Mouse (Mus musculus): Measurements from ENCODE around the gene Syf2. TPM values are rescaled to one million over a fixed set of nuclear protein-coding genes. Genes with fewer than 3 reads are reported as not detected.

Gene Syf2
- polyA plus RNA-seq, 1 experiment from 2014 or later = 69.8 TPM

DNA sequence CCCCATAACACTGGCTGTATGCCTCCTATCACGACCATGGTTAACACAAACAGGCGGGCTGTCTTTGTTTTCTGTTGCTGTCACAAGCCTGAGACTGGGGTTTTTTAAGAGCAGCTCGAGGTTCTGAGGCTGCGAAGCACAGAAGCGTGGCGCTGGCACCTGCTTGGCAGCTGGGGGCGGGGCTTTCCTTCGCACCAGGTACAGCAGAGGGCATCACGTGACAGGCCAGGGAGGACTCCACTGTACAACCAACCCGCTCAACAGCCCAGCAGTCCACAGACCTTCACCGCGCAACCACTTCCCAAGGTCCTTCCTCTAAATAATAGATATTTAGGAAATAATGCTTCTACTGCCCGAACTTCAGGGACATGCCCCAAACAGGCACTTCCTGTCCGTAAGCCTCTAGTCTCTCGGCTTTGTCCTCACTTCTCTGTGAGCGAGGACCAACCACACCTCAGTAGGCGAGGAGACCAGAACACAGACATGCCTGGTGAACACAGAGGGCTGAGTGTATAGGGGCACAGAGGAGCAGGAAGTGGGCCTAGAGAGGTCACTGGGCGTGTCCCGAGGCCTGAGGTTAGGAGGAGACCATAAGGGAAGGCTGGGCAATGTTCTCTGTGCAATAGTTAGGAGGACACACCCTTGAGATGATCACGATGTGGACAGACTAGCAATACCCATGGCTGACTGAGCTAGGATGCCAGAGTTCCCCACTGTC lies 37.3 kb downstream of the Syf2 start:
- Histone ChIP-seq H3K4me1 (ENCODE audit: control insufficient read depth, insufficient read depth, low read length) (no peaks in the 10 kb centered on the region), H3K27me3 (ENCODE audit: control insufficient read depth, insufficient read depth, low read length) (no peaks in the 10 kb centered on the region), H3K4me3 (ENCODE audit: low read depth, low read length) (no peak overlapping the region), H3K9ac (ENCODE audit: low read length) (no peak overlapping the region), H3K27ac (replicated peaks; ENCODE audit: low read depth, low read length) (no peak overlapping the region), H3K9me3 (ENCODE audit: control insufficient read depth, low read length) (no peaks in the 10 kb centered on the region), H3K4me2 (ENCODE audit: low read depth, severe bottlenecking) (no peak overlapping the region), H3K36me3 (ENCODE audit: control insufficient read depth, insufficient read depth, low read length) (no peaks in the 10 kb centered on the region)
- no peak for ATAC-seq (ENCODE audit: insufficient number of reproducible peaks, low FRiP score, low TSS enrichment, low read depth)
- WGBS = 80% methylated on average over 20 of the region's 20 CpGs
- DNase-seq (ENCODE audit: low spot score) = no peak

DNA sequence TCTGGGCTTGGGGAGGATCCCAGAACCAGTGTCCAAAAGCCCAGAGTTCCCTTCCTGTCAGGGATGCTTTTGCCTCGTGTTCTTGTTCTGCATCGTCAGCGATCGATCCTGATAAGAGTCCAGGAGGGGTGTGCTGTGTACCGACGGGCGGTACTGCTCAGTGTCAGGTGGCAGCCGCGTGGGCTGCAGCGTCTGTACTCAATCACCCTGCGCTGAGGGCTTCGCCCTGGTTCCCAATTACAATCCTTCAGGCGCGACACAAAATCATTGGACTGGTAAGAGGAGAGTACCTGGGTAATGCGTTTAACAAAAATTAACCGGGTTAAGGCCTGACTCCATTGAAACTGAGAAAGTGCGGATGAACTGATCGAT lies 37.9 kb downstream of the Syf2 start:
- H3K4me2 ChIP-seq (ENCODE audit: low read depth, severe bottlenecking) = no peak overlapping the region
- no peak overlapping the region for H3K4me3 ChIP-seq (ENCODE audit: low read depth, low read length)
- DNase-seq (ENCODE audit: low spot score) (no peak), ATAC-seq (ENCODE audit: insufficient number of reproducible peaks, low FRiP score, low TSS enrichment, low read depth) (no peak)
- WGBS = 82% methylated on average over 18 of the region's 18 CpGs
- no peaks in the 10 kb centered on the region for H3K27me3 ChIP-seq (ENCODE audit: control insufficient read depth, insufficient read depth, low read length)
- no peaks in the 10 kb centered on the region for H3K4me1 ChIP-seq (ENCODE audit: control insufficient read depth, insufficient read depth, low read length)
- no peak overlapping the region for H3K9ac ChIP-seq (ENCODE audit: low read length)
- H3K27ac ChIP-seq (replicated peaks; ENCODE audit: low read depth, low read length) = no peak overlapping the region
- no peaks in the 10 kb centered on the region for H3K36me3 ChIP-seq (ENCODE audit: control insufficient read depth, insufficient read depth, low read length)
- H3K9me3 ChIP-seq (ENCODE audit: control insufficient read depth, low read length) = no peaks in the 10 kb centered on the region

DNA sequence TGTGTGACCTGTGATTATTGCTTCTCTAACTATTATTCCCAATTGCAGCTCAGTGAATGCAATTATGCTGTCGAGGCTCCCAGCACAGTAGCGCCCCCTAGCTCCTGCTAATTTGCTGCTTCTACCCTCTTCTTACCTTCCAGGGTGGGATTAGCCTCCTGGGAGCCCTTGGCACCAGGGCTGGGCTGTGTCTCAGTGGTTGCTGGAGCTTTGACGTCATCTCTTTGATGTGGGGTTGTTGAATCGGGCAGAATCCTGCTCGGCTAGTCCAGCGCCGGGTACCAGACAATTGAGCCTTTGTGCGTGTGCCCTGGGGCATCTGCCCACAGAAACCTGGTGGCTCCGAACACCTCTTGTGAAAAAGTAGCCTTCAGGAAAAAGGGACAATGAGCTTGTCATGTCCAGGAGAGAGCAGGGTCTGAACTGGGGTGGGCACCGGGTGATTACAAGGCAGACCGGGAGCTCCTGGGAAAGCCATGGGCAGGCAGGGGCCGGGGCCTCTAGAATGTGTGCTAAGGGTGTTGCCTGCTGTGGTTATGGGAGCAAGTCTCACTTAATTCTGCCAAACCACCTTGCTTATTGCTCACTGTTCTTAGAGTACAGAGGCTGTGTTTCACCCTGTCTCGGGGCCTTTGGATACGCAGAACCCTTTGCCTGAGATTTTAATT lies 44.7 kb downstream of the Syf2 start:
- no peak overlapping the region for H3K9ac ChIP-seq (ENCODE audit: low read length)
- DNase-seq (ENCODE audit: low spot score) (peak; percentile 54), ATAC-seq (ENCODE audit: insufficient number of reproducible peaks, low FRiP score, low TSS enrichment, low read depth) (no peak; the same call in 1 of the 2 replicates)
- 0 out of 2 replicates have a peak overlapping the region, but pooled peaks have one; percentile 30 for H3K27ac ChIP-seq (replicated peaks; ENCODE audit: low read depth, low read length)
- peaks cover 5% of the 10 kb centered on the region; the same call in 1 of the 2 replicates for H3K4me1 ChIP-seq (ENCODE audit: control insufficient read depth, insufficient read depth, low read length)
- no peak overlapping the region for H3K4me3 ChIP-seq (ENCODE audit: low read depth, low read length)
- no peaks in the 10 kb centered on the region for H3K36me3 ChIP-seq (ENCODE audit: control insufficient read depth, insufficient read depth, low read length)
- H3K27me3 ChIP-seq (ENCODE audit: control insufficient read depth, insufficient read depth, low read length) = no peaks in the 10 kb centered on the region
- peak overlapping the region; percentile 20; the same call in 1 of the 2 replicates for H3K4me2 ChIP-seq (ENCODE audit: low read depth, severe bottlenecking)
- H3K9me3 ChIP-seq (ENCODE audit: control insufficient read depth, low read length) = no peaks in the 10 kb centered on the region
- 35% methylated on average over 14 of the region's 14 CpGs for WGBS

DNA sequence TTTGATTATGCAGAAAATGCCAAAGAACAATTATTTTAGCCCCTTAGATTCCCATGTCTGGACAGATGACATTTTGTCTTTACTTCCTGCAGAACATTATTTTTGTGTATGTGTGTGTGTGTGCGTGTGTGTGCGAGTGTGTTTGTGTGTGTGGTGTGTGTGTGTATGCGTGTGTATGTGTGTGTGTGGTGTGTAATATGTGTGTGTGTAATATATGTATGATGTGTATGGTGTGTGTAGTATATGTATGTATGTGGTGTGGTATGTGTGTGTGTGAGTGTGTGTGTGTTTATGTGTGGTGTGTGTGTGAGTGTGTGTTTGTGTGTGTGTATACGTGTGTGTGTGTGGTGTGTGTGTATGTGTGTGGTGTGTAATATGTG lies 45.2 kb downstream of the Syf2 start:
- H3K36me3 ChIP-seq (ENCODE audit: control insufficient read depth, insufficient read depth, low read length) = no peaks in the 10 kb centered on the region
- no peak overlapping the region for H3K4me3 ChIP-seq (ENCODE audit: low read depth, low read length)
- no peak overlapping the region for H3K4me2 ChIP-seq (ENCODE audit: low read depth, severe bottlenecking)
- no peak overlapping the region for H3K27ac ChIP-seq (replicated peaks; ENCODE audit: low read depth, low read length)
- no peaks in the 10 kb centered on the region for H3K27me3 ChIP-seq (ENCODE audit: control insufficient read depth, insufficient read depth, low read length)
- ATAC-seq (ENCODE audit: insufficient number of reproducible peaks, low FRiP score, low TSS enrichment, low read depth) (no peak), DNase-seq (ENCODE audit: low spot score) (no peak)
- H3K9me3 ChIP-seq (ENCODE audit: control insufficient read depth, low read length) = no peaks in the 10 kb centered on the region
- peaks cover 5% of the 10 kb centered on the region; the same call in 1 of the 2 replicates for H3K4me1 ChIP-seq (ENCODE audit: control insufficient read depth, insufficient read depth, low read length)
- H3K9ac ChIP-seq (ENCODE audit: low read length) = no peak overlapping the region
- 96% methylated on average over 4 of the region's 4 CpGs for WGBS

DNA sequence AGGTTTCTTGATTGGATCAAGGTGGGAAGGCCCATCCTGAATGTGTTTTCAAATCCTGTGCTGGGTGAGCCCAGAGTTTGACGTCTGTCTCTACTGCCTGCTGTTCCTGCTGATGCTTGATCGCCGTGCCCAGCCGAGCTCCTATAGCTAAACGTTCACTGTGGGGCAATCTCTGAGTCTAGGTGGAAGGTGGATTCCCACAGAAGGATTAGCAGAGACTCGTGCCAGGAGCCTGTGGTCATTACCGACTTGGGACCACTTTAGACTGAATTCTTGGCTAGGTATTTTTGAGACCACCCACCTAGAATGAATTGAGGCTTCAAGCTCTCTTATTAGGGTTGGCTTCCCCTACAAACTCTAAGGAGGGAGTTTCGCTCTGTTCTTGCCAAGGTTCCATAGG lies 48.2 kb downstream of the Syf2 start:
- no peaks in the 10 kb centered on the region for H3K36me3 ChIP-seq (ENCODE audit: control insufficient read depth, insufficient read depth, low read length)
- no peak overlapping the region for H3K4me2 ChIP-seq (ENCODE audit: low read depth, severe bottlenecking)
- DNase-seq (ENCODE audit: low spot score) = no peak
- no peaks in the 10 kb centered on the region for H3K27me3 ChIP-seq (ENCODE audit: control insufficient read depth, insufficient read depth, low read length)
- ATAC-seq (ENCODE audit: insufficient number of reproducible peaks, low FRiP score, low TSS enrichment, low read depth) = no peak
- no peak overlapping the region for H3K4me3 ChIP-seq (ENCODE audit: low read depth, low read length)
- peaks cover 5% of the 10 kb centered on the region; the same call in 1 of the 2 replicates for H3K4me1 ChIP-seq (ENCODE audit: control insufficient read depth, insufficient read depth, low read length)
- no peak overlapping the region for H3K9ac ChIP-seq (ENCODE audit: low read length)
- no peak overlapping the region for H3K27ac ChIP-seq (replicated peaks; ENCODE audit: low read depth, low read length)
- WGBS = 79% methylated on average over 8 of the region's 8 CpGs
- H3K9me3 ChIP-seq (ENCODE audit: control insufficient read depth, low read length) = no peaks in the 10 kb centered on the region

DNA sequence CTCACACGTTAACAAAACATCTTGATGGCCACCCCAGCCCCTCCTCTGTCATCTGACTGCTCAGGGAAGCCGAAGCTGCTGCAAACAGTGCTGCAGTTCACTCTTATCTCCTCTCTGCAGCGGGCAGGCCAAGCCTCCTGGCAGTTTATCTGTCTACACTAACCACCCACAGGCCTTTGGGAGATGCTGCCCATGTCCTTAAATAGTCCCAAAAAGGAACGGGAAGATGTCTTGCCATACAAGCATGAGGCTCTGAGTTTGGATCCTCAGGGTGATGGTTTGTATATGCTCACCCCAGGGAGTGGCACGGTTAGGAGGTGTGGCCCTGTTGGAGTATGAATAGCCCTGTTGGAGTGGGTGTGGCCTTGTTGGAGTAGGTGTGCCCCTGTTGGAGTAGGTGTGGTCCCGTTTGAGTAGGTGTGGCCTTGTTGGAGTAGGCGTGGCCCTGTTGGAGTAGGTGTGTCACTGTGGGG lies 51.3 kb downstream of the Syf2 start:
- ATAC-seq (ENCODE audit: insufficient number of reproducible peaks, low FRiP score, low TSS enrichment, low read depth) = no peak
- WGBS = 57% methylated on average over 7 of the region's 7 CpGs
- no peak for DNase-seq (ENCODE audit: low spot score)
- Histone ChIP-seq H3K4me1 (ENCODE audit: control insufficient read depth, insufficient read depth, low read length) (no peaks in the 10 kb centered on the region), H3K9me3 (ENCODE audit: control insufficient read depth, low read length) (no peaks in the 10 kb centered on the region), H3K36me3 (ENCODE audit: control insufficient read depth, insufficient read depth, low read length) (no peaks in the 10 kb centered on the region), H3K4me3 (ENCODE audit: low read depth, low read length) (no peak overlapping the region), H3K9ac (ENCODE audit: low read length) (no peak overlapping the region), H3K27ac (replicated peaks; ENCODE audit: low read depth, low read length) (no peak overlapping the region), H3K27me3 (ENCODE audit: control insufficient read depth, insufficient read depth, low read length) (no peaks in the 10 kb centered on the region), H3K4me2 (ENCODE audit: low read depth, severe bottlenecking) (no peak overlapping the region)

DNA sequence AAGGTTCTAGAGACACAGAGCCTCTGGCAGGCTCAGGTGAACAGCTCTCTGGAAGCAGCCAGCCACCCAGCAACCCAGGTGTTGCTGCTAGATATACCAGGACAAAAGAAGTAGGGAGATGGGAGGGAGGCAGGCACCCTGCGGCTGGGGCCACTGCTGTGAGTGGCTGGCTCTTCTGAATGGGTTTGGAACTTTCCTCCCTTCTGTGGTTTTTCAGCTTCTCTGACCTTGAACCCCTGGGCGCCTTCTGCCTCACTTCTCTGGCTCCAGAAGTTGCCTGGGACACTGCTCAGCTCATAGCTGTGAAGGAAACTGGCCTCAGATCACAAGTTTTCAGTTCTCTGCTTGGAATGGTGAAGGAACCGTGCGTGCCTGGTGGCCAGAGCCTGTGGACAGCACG lies 52.4 kb downstream of the Syf2 start:
- WGBS = 71% methylated on average over 5 of the region's 5 CpGs
- 0 out of 2 replicates have a peak overlapping the region, but pooled peaks have one; percentile 8 for H3K27ac ChIP-seq (replicated peaks; ENCODE audit: low read depth, low read length)
- no peak overlapping the region for H3K9ac ChIP-seq (ENCODE audit: low read length)
- no peaks in the 10 kb centered on the region for H3K27me3 ChIP-seq (ENCODE audit: control insufficient read depth, insufficient read depth, low read length)
- no peak for ATAC-seq (ENCODE audit: insufficient number of reproducible peaks, low FRiP score, low TSS enrichment, low read depth)
- H3K36me3 ChIP-seq (ENCODE audit: control insufficient read depth, insufficient read depth, low read length) = no peaks in the 10 kb centered on the region
- DNase-seq (ENCODE audit: low spot score) = no peak
- no peaks in the 10 kb centered on the region for H3K9me3 ChIP-seq (ENCODE audit: control insufficient read depth, low read length)
- H3K4me3 ChIP-seq (ENCODE audit: low read depth, low read length) = no peak overlapping the region
- H3K4me1 ChIP-seq (ENCODE audit: control insufficient read depth, insufficient read depth, low read length) = no peaks in the 10 kb centered on the region
- H3K4me2 ChIP-seq (ENCODE audit: low read depth, severe bottlenecking) = no peak overlapping the region

DNA sequence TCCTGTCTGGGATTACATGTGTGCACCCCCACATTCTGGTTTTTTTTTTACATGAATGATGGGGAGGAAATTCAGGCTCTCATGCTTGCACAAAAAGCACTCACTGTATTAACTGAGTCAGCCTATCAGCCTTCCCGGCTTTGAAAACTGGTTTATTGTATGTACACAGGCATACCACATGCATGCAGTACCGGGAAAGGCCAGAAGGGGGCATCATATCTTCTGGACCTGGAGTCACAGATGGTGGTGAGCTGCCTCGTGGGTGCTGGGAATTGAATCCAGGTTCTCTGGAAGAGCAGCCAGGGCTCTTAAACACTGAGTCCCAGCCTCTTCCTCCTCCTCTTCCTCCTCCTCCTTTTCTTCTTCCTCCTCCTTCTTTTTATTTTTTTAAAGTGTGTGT lies 53.9 kb downstream of the Syf2 start:
- DNase-seq (ENCODE audit: low spot score) = peak; percentile 55
- Histone ChIP-seq H3K27ac (replicated peaks; ENCODE audit: low read depth, low read length) (no peak overlapping the region), H3K4me2 (ENCODE audit: low read depth, severe bottlenecking) (no peak overlapping the region), H3K4me3 (ENCODE audit: low read depth, low read length) (no peak overlapping the region), H3K4me1 (ENCODE audit: control insufficient read depth, insufficient read depth, low read length) (no peaks in the 10 kb centered on the region), H3K27me3 (ENCODE audit: control insufficient read depth, insufficient read depth, low read length) (no peaks in the 10 kb centered on the region), H3K9ac (ENCODE audit: low read length) (no peak overlapping the region), H3K36me3 (ENCODE audit: control insufficient read depth, insufficient read depth, low read length) (no peaks in the 10 kb centered on the region), H3K9me3 (ENCODE audit: control insufficient read depth, low read length) (no peaks in the 10 kb centered on the region)
- WGBS = 79% methylated on average over 3 of the region's 3 CpGs
- no peak for ATAC-seq (ENCODE audit: insufficient number of reproducible peaks, low FRiP score, low TSS enrichment, low read depth)
